Mouse (Mus musculus): ENCODE measurements around the gene Scaf4. TPM values are rescaled to one million over a fixed set of nuclear protein-coding genes. Genes with fewer than 3 reads are reported as not detected.

The Scaf4 gene
- 46.8 and 50.0 TPM in 2 replicates for total RNA-seq (2017)

DNA sequence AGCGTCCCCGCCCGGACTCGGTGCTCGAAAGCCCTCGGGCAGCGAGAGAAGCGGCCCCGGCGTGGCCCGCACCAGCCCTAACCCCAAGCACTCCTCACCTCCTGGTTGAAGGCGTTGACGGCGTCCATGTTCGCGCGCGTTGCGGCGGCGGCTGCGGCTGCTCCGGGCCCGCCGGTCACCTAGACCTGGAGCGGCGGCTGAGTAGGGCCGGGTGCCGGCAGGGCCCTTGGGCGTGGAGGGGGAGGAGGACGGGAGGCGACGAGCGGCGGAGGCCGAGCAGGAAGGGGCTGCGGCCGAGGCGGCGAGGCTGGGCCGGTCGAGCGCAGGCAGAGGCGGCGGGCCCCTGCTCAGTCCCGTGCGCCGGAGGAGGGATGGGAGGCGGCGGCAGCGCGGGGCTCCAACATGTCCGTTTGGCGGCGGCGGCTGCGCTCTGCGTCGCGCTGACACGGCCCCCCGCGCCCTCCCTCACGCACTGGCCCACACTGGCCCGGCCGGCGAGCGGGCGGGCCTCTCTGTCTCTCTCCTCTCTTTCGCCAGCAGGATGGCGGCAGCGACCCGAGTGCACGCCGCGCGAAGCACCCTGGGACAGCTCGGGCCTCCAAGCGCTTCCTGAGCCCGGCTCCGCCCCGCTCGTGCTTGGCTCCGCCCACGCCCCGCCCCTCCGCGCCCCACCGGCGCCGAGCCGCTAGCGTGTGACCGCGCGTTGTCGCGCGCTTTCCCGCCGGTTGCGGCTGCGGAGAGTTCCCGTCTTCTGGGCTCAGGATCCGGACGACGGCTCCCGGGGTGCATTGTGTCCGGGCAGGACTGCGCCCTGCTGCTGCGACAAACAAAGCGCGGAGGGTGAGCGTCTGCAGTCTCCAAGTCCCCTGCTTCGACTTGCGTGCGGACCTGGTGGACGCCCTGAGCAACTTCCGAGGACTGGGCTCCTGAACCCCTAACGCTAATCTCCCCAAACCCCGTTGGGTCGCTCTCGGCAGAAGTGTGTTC lies at the start of gene Scaf4:
Gene Scaf4, minus strand, starts transcription at position 599 of the 987 bp plus-strand sequence.
- ATAC-seq (ENCODE audit: extremely low read depth, insufficient number of reproducible peaks, low FRiP score, poor library complexity, severe bottlenecking): peak; percentile 89

DNA sequence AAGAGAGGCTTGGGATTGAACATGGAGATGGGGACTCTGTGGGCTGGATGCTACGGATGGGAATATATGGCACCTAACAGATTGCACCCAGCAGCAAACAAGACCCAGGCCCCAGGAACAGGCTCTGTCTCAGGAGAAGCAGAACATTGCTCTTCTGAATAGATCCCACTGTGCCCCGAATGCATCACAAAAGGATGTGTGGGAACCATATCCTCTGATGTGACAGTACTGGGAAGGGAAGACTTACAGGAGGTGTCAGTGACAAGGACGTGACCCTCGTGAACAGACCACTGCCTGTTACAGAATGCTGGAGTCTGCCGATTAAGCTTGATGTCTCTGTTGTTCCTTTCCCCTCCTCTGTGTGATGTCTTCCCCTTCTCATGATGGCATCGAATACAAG lies 48.2 kb upstream of the Scaf4 start:
- ATAC-seq (ENCODE audit: extremely low read depth, insufficient number of reproducible peaks, low FRiP score, poor library complexity, severe bottlenecking): no peak

- ATAC-seq (ENCODE audit: extremely low read depth, insufficient number of reproducible peaks, low FRiP score, poor library complexity, severe bottlenecking): no peak
Observed at GRCm38 (mm10) chr16:90330979-90331378, 46.7 kb upstream of the Scaf4 start.

GRCm38 (mm10) chr16:90329511-90329910 lies 45.2 kb upstream of the Scaf4 start:
- no peak for ATAC-seq (ENCODE audit: extremely low read depth, insufficient number of reproducible peaks, low FRiP score, poor library complexity, severe bottlenecking)

- peak; percentile 55; the same call in 1 of the 2 replicates for ATAC-seq (ENCODE audit: extremely low read depth, insufficient number of reproducible peaks, low FRiP score, poor library complexity, severe bottlenecking)
Observed at GRCm38 (mm10) chr16:90322850-90323528, 38.7 kb upstream of the Scaf4 start.

- ATAC-seq (ENCODE audit: extremely low read depth, insufficient number of reproducible peaks, low FRiP score, poor library complexity, severe bottlenecking): no peak
Observed at GRCm38 (mm10) chr16:90319321-90319720, 35.0 kb upstream of the Scaf4 start.

GRCm38 (mm10) chr16:90318372-90318926 lies 34.1 kb upstream of the Scaf4 start:
- no peak for ATAC-seq (ENCODE audit: extremely low read depth, insufficient number of reproducible peaks, low FRiP score, poor library complexity, severe bottlenecking)

- no peak for ATAC-seq (ENCODE audit: extremely low read depth, insufficient number of reproducible peaks, low FRiP score, poor library complexity, severe bottlenecking)
Observed at GRCm38 (mm10) chr16:90317777-90318176, 33.5 kb upstream of the Scaf4 start.

DNA sequence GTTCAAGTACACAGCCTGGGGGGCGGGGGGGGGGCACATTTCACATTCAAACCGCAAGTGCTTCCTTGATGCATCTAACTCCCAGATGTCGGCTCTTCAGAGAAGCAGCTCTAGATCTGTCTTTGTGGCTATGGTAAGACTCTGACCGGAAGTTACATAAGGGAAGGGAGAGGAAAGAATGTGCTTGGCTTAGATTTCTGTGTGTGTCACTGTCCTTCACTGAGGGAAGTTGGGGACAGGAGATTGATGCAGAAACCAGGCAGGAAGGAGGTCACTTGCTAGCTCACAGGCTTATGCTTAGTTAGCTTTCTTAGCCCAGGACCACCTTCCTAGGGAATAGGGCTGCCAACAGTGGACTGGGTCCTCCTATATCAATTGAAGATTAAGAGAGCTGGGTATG lies 31.6 kb upstream of the Scaf4 start:
- ATAC-seq (ENCODE audit: extremely low read depth, insufficient number of reproducible peaks, low FRiP score, poor library complexity, severe bottlenecking): no peak

- 0 out of 2 replicates have a peak, but pooled peaks have one; percentile 33 for ATAC-seq (ENCODE audit: extremely low read depth, insufficient number of reproducible peaks, low FRiP score, poor library complexity, severe bottlenecking)
Observed at GRCm38 (mm10) chr16:90312449-90313082, 28.3 kb upstream of the Scaf4 start.

DNA sequence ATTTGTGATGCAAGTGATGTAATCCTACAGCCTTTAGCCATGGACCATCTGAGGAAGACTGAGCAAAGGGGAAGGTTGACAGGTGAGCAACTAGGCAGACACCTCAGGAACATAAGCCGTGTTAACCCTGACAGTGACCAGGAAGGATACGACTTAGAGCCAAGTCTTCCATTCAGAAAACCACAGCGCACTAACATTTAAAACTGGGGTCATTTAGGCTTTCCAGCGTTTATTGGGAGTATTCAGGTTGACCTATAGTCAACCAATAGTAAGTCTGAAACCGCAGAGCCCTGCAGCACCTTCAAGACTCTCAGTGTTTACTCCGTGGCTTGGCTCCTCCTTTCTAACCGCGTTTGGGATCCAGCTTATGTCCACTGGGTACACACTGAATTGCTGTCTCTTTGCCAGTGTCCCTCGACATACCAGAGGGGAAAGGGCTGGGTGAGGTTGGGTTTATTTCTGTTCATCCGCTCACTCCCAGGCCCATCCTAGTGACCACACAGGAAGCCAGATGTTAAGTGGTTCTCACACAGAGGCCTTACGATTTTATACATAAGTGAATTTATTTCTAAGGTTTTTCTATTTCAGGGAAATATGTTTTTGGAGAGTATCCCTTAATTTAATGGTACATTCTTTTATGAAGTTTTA lies 26.3 kb upstream of the Scaf4 start:
- ATAC-seq (ENCODE audit: extremely low read depth, insufficient number of reproducible peaks, low FRiP score, poor library complexity, severe bottlenecking): no peak

DNA sequence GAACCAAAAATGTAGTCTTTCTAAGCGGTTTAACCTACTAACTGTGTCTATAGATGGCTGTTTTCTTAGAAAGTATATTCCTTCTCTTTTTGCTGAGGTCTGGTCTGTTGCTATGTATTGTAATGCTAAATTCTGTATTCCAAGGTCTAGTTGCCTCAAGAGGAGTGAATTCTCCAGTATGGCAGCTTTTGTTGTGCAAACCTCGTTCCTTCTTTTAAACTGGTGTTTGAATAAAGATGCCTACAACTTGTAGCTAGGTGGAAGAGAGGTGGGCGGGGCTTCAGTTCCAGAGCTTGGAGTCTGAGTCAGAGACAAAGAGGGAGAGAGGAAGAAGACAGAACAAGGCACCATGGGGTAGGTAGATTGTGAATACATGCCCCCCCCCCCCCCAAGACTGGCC lies 25.5 kb upstream of the Scaf4 start:
- ATAC-seq (ENCODE audit: extremely low read depth, insufficient number of reproducible peaks, low FRiP score, poor library complexity, severe bottlenecking): no peak

DNA sequence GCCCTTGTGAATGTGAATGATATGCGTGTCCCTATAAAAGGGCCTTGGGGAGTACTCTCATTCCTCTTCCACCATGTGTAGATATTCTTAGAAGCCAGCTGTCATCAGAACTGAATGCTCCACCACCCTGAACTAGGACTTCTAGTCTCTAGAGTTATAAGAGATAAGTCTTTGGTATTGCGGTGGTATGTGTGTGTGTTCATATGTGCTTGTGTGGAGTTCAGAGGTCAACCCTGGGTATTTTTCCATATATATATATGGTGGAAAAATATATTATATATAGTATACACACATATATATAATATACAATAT lies 19.6 kb upstream of the Scaf4 start:
- no peak for ATAC-seq (ENCODE audit: extremely low read depth, insufficient number of reproducible peaks, low FRiP score, poor library complexity, severe bottlenecking)

- ATAC-seq (ENCODE audit: extremely low read depth, insufficient number of reproducible peaks, low FRiP score, poor library complexity, severe bottlenecking): no peak
Observed at GRCm38 (mm10) chr16:90303286-90303987, 19.1 kb upstream of the Scaf4 start.

GRCm38 (mm10) chr16:90301706-90302105 lies 17.4 kb upstream of the Scaf4 start:
- no peak for ATAC-seq (ENCODE audit: extremely low read depth, insufficient number of reproducible peaks, low FRiP score, poor library complexity, severe bottlenecking)

DNA sequence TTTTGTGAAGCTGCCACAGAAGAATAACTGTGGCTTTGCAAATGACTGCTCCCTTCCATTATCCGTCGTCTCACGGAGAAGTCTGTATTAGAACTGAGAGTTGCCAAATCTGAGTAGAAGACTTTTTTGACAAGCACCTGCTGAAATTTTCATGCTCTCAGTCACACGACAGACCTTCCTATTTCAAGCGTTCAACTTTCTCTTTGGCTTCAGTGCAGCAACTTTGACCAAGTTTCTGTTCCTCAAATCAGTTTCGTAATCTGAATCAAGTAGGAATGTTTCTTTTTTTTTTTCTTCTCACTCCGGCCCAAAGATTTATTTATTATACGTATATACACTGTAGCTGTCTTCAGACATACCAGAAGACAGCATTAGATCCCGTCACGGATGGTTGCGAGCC lies 16.6 kb upstream of the Scaf4 start:
- peak; percentile 76; the same call in 1 of the 2 replicates for ATAC-seq (ENCODE audit: extremely low read depth, insufficient number of reproducible peaks, low FRiP score, poor library complexity, severe bottlenecking)

- ATAC-seq (ENCODE audit: extremely low read depth, insufficient number of reproducible peaks, low FRiP score, poor library complexity, severe bottlenecking): no peak
Observed at GRCm38 (mm10) chr16:90299591-90299990, 15.3 kb upstream of the Scaf4 start.

All from neutrophil, adult 5-6 weeks (primary cell).